Mouse (Mus musculus) stomach, embryonic 16.5 days (tissue): ENCODE results near the gene Dedd2. TPM values are rescaled to one million over a fixed set of nuclear protein-coding genes. Genes with fewer than 3 reads are reported as not detected.

Source experiments
- ATAC-seq: fragments of 200-750 bp; cut with Nextera tagmentation; 2 replicates; pipeline ENCODE4 v1.8.0; 2017; ENCODE audit warnings: moderate number of reproducible peaks, moderate TSS enrichment; ENCODE audit not compliant: insufficient read depth, low FRiP score
- H3K27ac ChIP-seq: fragments of 300-500 bp; sonication (generic); 2 replicates; pipeline ENCODE4 v1.5.1; 2014; ENCODE audit warnings: low read length
- H3K27me3 ChIP-seq: fragments of 300-500 bp; sonication (generic); 2 replicates; pipeline ENCODE4 v1.6.1; 2014; ENCODE audit warnings: low read length, control low read depth, mixed read lengths; ENCODE audit not compliant: control insufficient read depth, insufficient read depth
- H3K36me3 ChIP-seq: fragments of 300-500 bp; sonication (generic); 2 replicates; pipeline ENCODE4 v1.6.1; 2014; ENCODE audit warnings: low read length; ENCODE audit not compliant: control insufficient read depth, insufficient read depth
- H3K4me1 ChIP-seq: fragments of 300-500 bp; sonication (generic); 2 replicates; pipeline ENCODE4 v1.6.1; 2014; ENCODE audit warnings: low read length, control low read depth, mixed read lengths; ENCODE audit not compliant: control insufficient read depth, insufficient read depth
- H3K4me2 ChIP-seq: fragments of 300-500 bp; sonication (generic); 2 replicates; pipeline ENCODE4 v1.6.1; 2014; ENCODE audit warnings: low read depth, low read length, mixed read lengths
- H3K4me3 ChIP-seq: fragments of 300-500 bp; sonication (generic); replicated peaks from 2 replicates; pipeline ENCODE4 v1.5.1; 2014; ENCODE audit warnings: mild to moderate bottlenecking, low read length
- H3K9ac ChIP-seq: fragments of 300-500 bp; sonication (generic); 2 replicates; pipeline ENCODE4 v1.6.1; 2014; ENCODE audit warnings: low read length
- H3K9me3 ChIP-seq: fragments of 300-500 bp; sonication (generic); replicated peaks from 2 replicates; pipeline ENCODE4 v1.6.1; 2016; ENCODE audit warnings: low read length, control low read depth; ENCODE audit not compliant: control insufficient read depth
- WGBS: fragments of 180-500 bp; shearing (Covaris S2); extraction: QIAGEN DNeasy Blood & Tissue Kit; methylation state at CpG from one replicate; pipeline ENCODE4 v1.1.7; 2014; 5-methylcytosine and 5-hydroxymethylcytosine counted together
- microRNA-seq: library from miRNA; unstranded; fragments of <30 nt; microRNA quantifications from one replicate; pipeline ENCODE4, GENCODE M21; 2016
- polyA plus RNA-seq: library from polyadenylated mRNA; unstranded; fragments of >200 nt; fragmentation: Nextera tagmentation; extraction: Ambion mirVana; gene quantifications from 2 replicates; pipeline ENCODE4 v1.2.1, GENCODE M21; 2015

Gene Dedd2
- polyA plus RNA-seq, 1 experiment from 2014 or later, result 9.1 TPM

GRCm38 (mm10) chr7:25153841-25154240, 66.6 kb downstream of the Dedd2 start:
- H3K4me2 ChIP-seq, result no peak overlapping the region
- H3K9me3 ChIP-seq, result no peaks in the 10 kb centered on the region
- WGBS, result 41% methylated on average over 7 of the region's 7 CpGs
- H3K4me3 ChIP-seq, result no peak overlapping the region
- H3K27ac ChIP-seq, result no peak overlapping the region
- H3K9ac ChIP-seq, result no peak overlapping the region
- H3K27me3 ChIP-seq, result 0 out of 2 replicates have a peak, but pooled peaks cover 3% of the 10 kb centered on the region
- ATAC-seq, result no peak
- no peaks in the 10 kb centered on the region for H3K36me3 ChIP-seq
- H3K4me1 ChIP-seq, result peaks cover 13% of the 10 kb centered on the region

GRCm38 (mm10) chr7:25151916-25152556, 68.4 kb downstream of the Dedd2 start:
- no peaks in the 10 kb centered on the region for H3K36me3 ChIP-seq
- H3K4me3 ChIP-seq, result no peak overlapping the region
- 0 out of 2 replicates have a peak, but pooled peaks cover 3% of the 10 kb centered on the region for H3K27me3 ChIP-seq
- H3K9me3 ChIP-seq, result no peaks in the 10 kb centered on the region
- H3K27ac ChIP-seq, result no peak overlapping the region
- no peak for ATAC-seq
- H3K4me2 ChIP-seq, result no peak overlapping the region
- WGBS, result 51% methylated on average over 10 of the region's 10 CpGs
- H3K4me1 ChIP-seq, result peaks cover 13% of the 10 kb centered on the region
- no peak overlapping the region for H3K9ac ChIP-seq

- H3K27me3 ChIP-seq, result no peaks in the 10 kb centered on the region
- H3K27ac ChIP-seq, result no peak overlapping the region
- no peak overlapping the region for H3K4me2 ChIP-seq
- no peaks in the 10 kb centered on the region for H3K36me3 ChIP-seq
- peaks cover 12% of the 10 kb centered on the region for H3K4me1 ChIP-seq
- no peak overlapping the region for H3K4me3 ChIP-seq
- H3K9me3 ChIP-seq, result no peaks in the 10 kb centered on the region
- H3K9ac ChIP-seq, result no peak overlapping the region
- ATAC-seq, result no peak
- 5% methylated on average over 7 of the region's 7 CpGs for WGBS
Observed at GRCm38 (mm10) chr7:25151009-25151408, 69.4 kb downstream of the Dedd2 start.

- Histone ChIP-seq H3K27me3 (no peaks in the 10 kb centered on the region), H3K27ac (no peak overlapping the region), H3K9me3 (no peaks in the 10 kb centered on the region), H3K4me3 (no peak overlapping the region), H3K9ac (no peak overlapping the region), H3K4me2 (no peak overlapping the region), H3K4me1 (peaks cover 8% of the 10 kb centered on the region), H3K36me3 (no peaks in the 10 kb centered on the region)
- no peak for ATAC-seq
- WGBS, result 3% methylated on average over 16 of the region's 18 CpGs
Observed at GRCm38 (mm10) chr7:25150151-25150663, 70.2 kb downstream of the Dedd2 start.

Small RNA genes lying within 50 kb of the gene (microRNA-seq; reads per million reads assigned to microRNA genes)
- not detected for gene Mir7048

Other genes starting within 250 kb of the Dedd2 start
- 186 and 227 TPM in 2 replicates for gene Rabac1, start 247.9 kb downstream of the Dedd2 start, polyA plus RNA-seq
- gene Atp1a3, start 214.7 kb downstream of the Dedd2 start, polyA plus RNA-seq, result 3.5 and 3.9 TPM in 2 replicates
- 3.6 and 4.0 TPM in 2 replicates for gene Grik5, start 148.3 kb downstream of the Dedd2 start, polyA plus RNA-seq
- gene Zfp574, start 148.0 kb downstream of the Dedd2 start, polyA plus RNA-seq, result 23.1 and 25.2 TPM in 2 replicates
- gene Pou2f2, start 40.9 kb downstream of the Dedd2 start, polyA plus RNA-seq, result 1.4 TPM in 2 replicates
- 2.5 and 2.9 TPM in 2 replicates for gene Zfp526, start 810 bp upstream of the Dedd2 start, polyA plus RNA-seq
- gene Gsk3a, start 17.2 kb upstream of the Dedd2 start, polyA plus RNA-seq, result 5.7 and 6.3 TPM in 2 replicates
- 6.9 and 11.0 TPM in 2 replicates for gene Erf, start 30.1 kb upstream of the Dedd2 start, polyA plus RNA-seq
- gene Cic, start 47.1 kb upstream of the Dedd2 start, polyA plus RNA-seq, result 26.7 and 27.4 TPM in 2 replicates
- 186 and 209 TPM in 2 replicates for gene Pafah1b3, start 77.4 kb upstream of the Dedd2 start, polyA plus RNA-seq
- 0.49 and 0.57 TPM in 2 replicates for gene Prr19, start 80.8 kb upstream of the Dedd2 start, polyA plus RNA-seq
- gene Tmem145, start 85.5 kb upstream of the Dedd2 start, polyA plus RNA-seq, result 0.57 and 0.66 TPM in 2 replicates
- gene Megf8, start 96.5 kb upstream of the Dedd2 start, polyA plus RNA-seq, result 9.5 and 10.7 TPM in 2 replicates
- gene Cnfn, start 149.1 kb upstream of the Dedd2 start, polyA plus RNA-seq, result 1,223 and 2,187 TPM in 2 replicates
- 10.6 and 10.9 TPM in 2 replicates for gene Lipe, start 178.1 kb upstream of the Dedd2 start, polyA plus RNA-seq
- gene Cxcl17, start 192.3 kb upstream of the Dedd2 start, polyA plus RNA-seq, result 0.61 and 0.64 TPM in 2 replicates